Mouse (Mus musculus): Measurements from ENCODE around the gene Gm28372.

Gm28372 gene

GRCm38 (mm10) chr2:130451086-130451726 is 46.2 kb downstream of the Gm28372 start:
- no peak for DNase-seq (ENCODE audit: low spot score in 2 of 2)

- no peak for DNase-seq (ENCODE audit: low spot score in 2 of 2)
Observed at GRCm38 (mm10) chr2:130451727-130452090, 46.7 kb downstream of the Gm28372 start.

GRCm38 (mm10) chr2:130452266-130452665 is 47.2 kb downstream of the Gm28372 start:
- DNase-seq (ENCODE audit: low spot score in 2 of 2) = no peak

GRCm38 (mm10) chr2:130453421-130453820 is 48.4 kb downstream of the Gm28372 start:
- DNase-seq (ENCODE audit: low spot score in 2 of 2) = peak in 1 of 2 experiments; percentile 49

GRCm38 (mm10) chr2:130454748-130455370 is 49.8 kb downstream of the Gm28372 start:
- no peak for DNase-seq (ENCODE audit: low spot score in 2 of 2)

Measured in right cerebral cortex, adult 2 months (tissue).